Mouse (Mus musculus): ENCODE measurements around the gene 4930507D05Rik. TPM values are rescaled to one million over a fixed set of nuclear protein-coding genes. Genes with fewer than 3 reads are reported as not detected.
"Not testable (repeated sequence)": the region's sequence is repeated elsewhere in the genome, so short reads cannot be mapped to it uniquely, and the experiment has no call there.

The 4930507D05Rik gene
- total RNA-seq, 2 experiments from 2014 or later, result not detected

GRCm38 (mm10) chr10:62471105-62471504, 21.8 kb downstream of the 4930507D05Rik start:
- no peak for ATAC-seq (replicated peaks; ENCODE audit: low FRiP score, poor library complexity, severe bottlenecking)

GRCm38 (mm10) chr10:62474944-62475343, 25.7 kb downstream of the 4930507D05Rik start:
- no peak for ATAC-seq (replicated peaks; ENCODE audit: low FRiP score, poor library complexity, severe bottlenecking)

GRCm38 (mm10) chr10:62476980-62477379, 27.7 kb downstream of the 4930507D05Rik start:
- ATAC-seq (replicated peaks; ENCODE audit: low FRiP score, poor library complexity, severe bottlenecking), result no peak

- no peak for ATAC-seq (replicated peaks; ENCODE audit: low FRiP score, poor library complexity, severe bottlenecking)
Observed at GRCm38 (mm10) chr10:62481108-62481852, 32.0 kb downstream of the 4930507D05Rik start.

- ATAC-seq (replicated peaks; ENCODE audit: low FRiP score, poor library complexity, severe bottlenecking), result peak; percentile 53
Observed at GRCm38 (mm10) chr10:62485878-62486582, 36.7 kb downstream of the 4930507D05Rik start.

GRCm38 (mm10) chr10:62486618-62487415, 37.5 kb downstream of the 4930507D05Rik start, which contains the start of gene Vps26a:
Gene Vps26a (minus strand): TSS chr10:62486805.
- ATAC-seq (replicated peaks; ENCODE audit: low FRiP score, poor library complexity, severe bottlenecking), result peak; percentile 85

DNA sequence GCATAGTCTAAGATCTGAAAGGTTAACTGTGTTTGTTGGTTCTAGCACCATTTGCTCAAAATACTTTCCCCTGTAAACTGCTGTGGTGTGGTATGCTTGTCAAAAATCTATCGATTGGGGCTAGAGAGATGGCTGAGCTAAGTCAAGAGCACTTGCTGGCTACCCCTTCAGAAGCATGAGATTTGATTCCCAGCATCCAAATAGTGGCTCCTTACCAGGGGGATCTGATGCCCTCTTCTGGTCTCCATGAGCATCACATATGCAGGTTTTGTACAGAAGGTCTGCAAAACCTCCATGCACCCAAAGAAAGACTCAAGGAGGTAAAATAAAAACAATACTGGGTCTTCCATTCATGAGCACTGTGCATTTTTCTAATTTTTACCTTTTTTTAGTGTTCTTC, 39.0 kb downstream of the 4930507D05Rik start:
- ATAC-seq (replicated peaks; ENCODE audit: low FRiP score, poor library complexity, severe bottlenecking), result no peak

DNA sequence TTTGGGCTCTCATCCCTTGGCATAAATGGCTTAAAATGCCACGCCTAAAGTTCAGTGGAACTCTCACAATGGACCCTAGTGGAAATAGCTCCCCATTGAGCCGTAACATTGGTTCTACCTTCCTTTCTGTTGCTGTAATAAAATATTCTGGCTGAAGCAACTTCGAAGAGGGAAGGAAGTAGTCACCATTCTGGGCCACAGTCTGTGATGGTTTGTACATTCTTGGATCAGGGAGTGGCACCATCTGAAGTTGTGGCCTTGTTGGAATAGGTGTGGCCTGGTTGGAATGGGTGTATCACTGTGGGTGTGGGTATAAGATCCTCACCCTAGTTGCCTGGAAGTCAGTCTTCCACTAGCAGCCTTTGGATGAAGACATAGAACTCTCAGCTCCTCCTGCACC, 42.4 kb downstream of the 4930507D05Rik start:
- ATAC-seq (replicated peaks; ENCODE audit: low FRiP score, poor library complexity, severe bottlenecking), result not testable (repeated sequence)

GRCm38 (mm10) chr10:62500088-62500915, 51.0 kb downstream of the 4930507D05Rik start:
- ATAC-seq (replicated peaks; ENCODE audit: low FRiP score, poor library complexity, severe bottlenecking), result peak; percentile 81

Other genes starting within 250 kb of the 4930507D05Rik start
- gene Tspan15, start 218.2 kb upstream of the 4930507D05Rik start, total RNA-seq (2015; ENCODE audit: low replicate concordance), result 0.21 and 11.1 TPM in 2 replicates
- 1.6 TPM in 1 of 2 replicates, not detected in the other for gene Tspan15, start 218.2 kb upstream of the 4930507D05Rik start, total RNA-seq (2017; ENCODE audit: low replicate concordance)
- not detected in 2 replicates for gene Tacr2, start 197.1 kb upstream of the 4930507D05Rik start, total RNA-seq (2015; ENCODE audit: low replicate concordance)
- gene Tacr2, start 197.1 kb upstream of the 4930507D05Rik start, total RNA-seq (2017; ENCODE audit: low replicate concordance), result not detected in 2 replicates
- gene Hk1, start 69.6 kb upstream of the 4930507D05Rik start, total RNA-seq (2015; ENCODE audit: low replicate concordance), result 35.5 and 52.0 TPM in 2 replicates
- gene Hk1, start 69.6 kb upstream of the 4930507D05Rik start, total RNA-seq (2017; ENCODE audit: low replicate concordance), result 105 and 158 TPM in 2 replicates
- 0.58 TPM in 1 of 2 replicates, not detected in the other for gene Hkdc1, start 27.0 kb upstream of the 4930507D05Rik start, total RNA-seq (2015; ENCODE audit: low replicate concordance)
- gene Hkdc1, start 27.0 kb upstream of the 4930507D05Rik start, total RNA-seq (2017; ENCODE audit: low replicate concordance), result 0.70 TPM in 1 of 2 replicates, not detected in the other
- 9.4 and 9.8 TPM in 2 replicates for gene Supv3l1, start 249 bp downstream of the 4930507D05Rik start, total RNA-seq (2015; ENCODE audit: low replicate concordance)
- gene Supv3l1, start 249 bp downstream of the 4930507D05Rik start, total RNA-seq (2017; ENCODE audit: low replicate concordance), result 7.8 and 15.6 TPM in 2 replicates
- 30.0 and 37.0 TPM in 2 replicates for gene Vps26a, start 37.3 kb downstream of the 4930507D05Rik start, total RNA-seq (2015; ENCODE audit: low replicate concordance)
- 30.0 and 34.9 TPM in 2 replicates for gene Vps26a, start 37.3 kb downstream of the 4930507D05Rik start, total RNA-seq (2017; ENCODE audit: low replicate concordance)
- gene Srgn, start 78.0 kb downstream of the 4930507D05Rik start, total RNA-seq (2015; ENCODE audit: low replicate concordance), result 708 and 861 TPM in 2 replicates
- 235 and 417 TPM in 2 replicates for gene Srgn, start 78.0 kb downstream of the 4930507D05Rik start, total RNA-seq (2017; ENCODE audit: low replicate concordance)
- gene Kif1bp, start 129.0 kb downstream of the 4930507D05Rik start, total RNA-seq (2015; ENCODE audit: low replicate concordance), result 7.3 and 16.1 TPM in 2 replicates
- gene Kif1bp, start 129.0 kb downstream of the 4930507D05Rik start, total RNA-seq (2017; ENCODE audit: low replicate concordance), result 3.5 and 7.9 TPM in 2 replicates
- gene Ddx21, start 152.8 kb downstream of the 4930507D05Rik start, total RNA-seq (2015; ENCODE audit: low replicate concordance), result 20.1 and 25.4 TPM in 2 replicates
- 20.2 and 25.0 TPM in 2 replicates for gene Ddx21, start 152.8 kb downstream of the 4930507D05Rik start, total RNA-seq (2017; ENCODE audit: low replicate concordance)
- 38.0 and 41.0 TPM in 2 replicates for gene Ddx50, start 201.7 kb downstream of the 4930507D05Rik start, total RNA-seq (2015; ENCODE audit: low replicate concordance)
- gene Ddx50, start 201.7 kb downstream of the 4930507D05Rik start, total RNA-seq (2017; ENCODE audit: low replicate concordance), result 21.0 and 22.2 TPM in 2 replicates

Data from erythroblast, adult 5-6 weeks (primary cell).